In the genomic region with DNA sequence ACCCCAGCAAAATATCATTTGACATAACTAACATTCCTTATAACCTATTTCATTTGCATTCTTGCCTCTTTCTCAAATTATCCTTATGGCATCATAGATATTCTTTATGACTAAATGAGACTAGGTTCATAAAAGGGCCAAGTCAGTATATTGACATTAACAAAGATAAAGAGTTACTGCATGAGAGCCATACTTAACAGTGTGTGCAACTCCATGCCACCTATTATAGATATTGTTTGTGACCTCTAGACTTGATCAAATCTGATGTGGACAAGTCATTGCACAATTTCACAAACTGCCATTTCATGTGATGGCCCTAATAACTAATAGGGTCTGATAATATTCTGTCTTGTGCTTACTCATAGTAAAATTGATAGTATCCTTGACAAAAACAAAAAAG, we compare ENCODE assay signal across 23 mouse cellular contexts.
"Had no signal": no experiment of that assay in that cellular context is flagged by ENCODE, and none has a peak within 500 bp of the region (broad histone marks: within the 10 kb centered on the region; RNA-seq: fewer than 3 reads in every experiment).

No protein-coding gene starts in this region.

- H3K9ac ChIP-seq: limb, embryonic 12.5 days; limb, embryonic 13.5 days; limb, embryonic 15.5 days; liver, embryonic 12.5 days; liver, embryonic 13.5 days; liver, embryonic 14.5 days; liver, embryonic 15.5 days; liver, postnatal 0 days; lung, embryonic 14.5 days; lung, embryonic 15.5 days; midbrain, embryonic 12.5 days; midbrain, embryonic 13.5 days; midbrain, embryonic 15.5 days; neural tube, embryonic 12.5 days had no signal

- H3K4me2 ChIP-seq: limb, embryonic 12.5 days; limb, embryonic 13.5 days; limb, embryonic 15.5 days; liver, embryonic 11.5 days; liver, embryonic 12.5 days; liver, embryonic 13.5 days; liver, embryonic 15.5 days; lung, embryonic 14.5 days; lung, embryonic 15.5 days; midbrain, embryonic 11.5 days; midbrain, embryonic 12.5 days; midbrain, embryonic 13.5 days; midbrain, embryonic 15.5 days; neural tube, embryonic 12.5 days had no signal

- H3K9me3 ChIP-seq: limb, embryonic 12.5 days; limb, embryonic 13.5 days; limb, embryonic 15.5 days; liver, embryonic 12.5 days; liver, embryonic 13.5 days; liver, embryonic 15.5 days; lung, embryonic 15.5 days; midbrain, embryonic 10.5 days; midbrain, embryonic 15.5 days had no signal

- ATAC-seq: liver, embryonic 12.5 days; liver, postnatal 0 days; lung, postnatal 0 days; midbrain, embryonic 13.5 days; midbrain, embryonic 15.5 days; midbrain, embryonic 16.5 days had no signal

- H3K27me3 ChIP-seq: limb, embryonic 12.5 days; limb, embryonic 13.5 days; limb, embryonic 15.5 days; liver, embryonic 12.5 days; liver, embryonic 13.5 days; liver, embryonic 15.5 days; lung, embryonic 15.5 days; megakaryocyte, embryonic 14.5 days; midbrain, embryonic 12.5 days; midbrain, embryonic 13.5 days; midbrain, embryonic 15.5 days; neural tube, embryonic 12.5 days had no signal

- H3K4me1 ChIP-seq: limb, embryonic 10.5 days; limb, embryonic 12.5 days; limb, embryonic 13.5 days; limb, embryonic 15.5 days; liver, embryonic 12.5 days; liver, embryonic 13.5 days; liver, embryonic 15.5 days; lung, embryonic 15.5 days; megakaryocyte, embryonic 14.5 days; midbrain, embryonic 10.5 days; midbrain, embryonic 12.5 days; midbrain, embryonic 13.5 days; midbrain, embryonic 15.5 days; neural tube, embryonic 12.5 days had no signal

- H3K4me3 ChIP-seq: limb, embryonic 10.5 days; limb, embryonic 12.5 days; limb, embryonic 13.5 days; limb, embryonic 15.5 days; liver, embryonic 12.5 days; liver, embryonic 13.5 days; liver, embryonic 15.5 days; lung, embryonic 15.5 days; megakaryocyte, embryonic 14.5 days; midbrain, embryonic 10.5 days; midbrain, embryonic 12.5 days; midbrain, embryonic 13.5 days; midbrain, embryonic 15.5 days; myocyte; neural tube, embryonic 12.5 days had no signal

- H3K36me3 ChIP-seq: limb, embryonic 10.5 days; limb, embryonic 12.5 days; limb, embryonic 13.5 days; limb, embryonic 15.5 days; liver, embryonic 12.5 days; liver, embryonic 13.5 days; liver, embryonic 15.5 days; lung, embryonic 15.5 days; midbrain, embryonic 10.5 days; midbrain, embryonic 12.5 days; midbrain, embryonic 13.5 days; midbrain, embryonic 15.5 days; neural tube, embryonic 12.5 days had no signal

- H3K27ac ChIP-seq: limb, embryonic 10.5 days; limb, embryonic 12.5 days; limb, embryonic 13.5 days; limb, embryonic 15.5 days; liver, embryonic 12.5 days; liver, embryonic 13.5 days; liver, embryonic 14.5 days; liver, embryonic 15.5 days; lung, embryonic 15.5 days; macrophage; midbrain, embryonic 10.5 days; midbrain, embryonic 12.5 days; midbrain, embryonic 13.5 days; midbrain, embryonic 15.5 days; neural tube, embryonic 12.5 days had no signal
